Mouse (Mus musculus): ENCODE results near the gene Ppil2. TPM values are rescaled to one million over a fixed set of nuclear protein-coding genes. Genes with fewer than 3 reads are reported as not detected.

Ppil2 gene
- 108 TPM for total RNA-seq (2023)

GRCm38 (mm10) chr16:17110771-17111743, at the start of gene Ppil2:
Gene Ppil2 (minus strand): TSS chr16:17111257.

DNA sequence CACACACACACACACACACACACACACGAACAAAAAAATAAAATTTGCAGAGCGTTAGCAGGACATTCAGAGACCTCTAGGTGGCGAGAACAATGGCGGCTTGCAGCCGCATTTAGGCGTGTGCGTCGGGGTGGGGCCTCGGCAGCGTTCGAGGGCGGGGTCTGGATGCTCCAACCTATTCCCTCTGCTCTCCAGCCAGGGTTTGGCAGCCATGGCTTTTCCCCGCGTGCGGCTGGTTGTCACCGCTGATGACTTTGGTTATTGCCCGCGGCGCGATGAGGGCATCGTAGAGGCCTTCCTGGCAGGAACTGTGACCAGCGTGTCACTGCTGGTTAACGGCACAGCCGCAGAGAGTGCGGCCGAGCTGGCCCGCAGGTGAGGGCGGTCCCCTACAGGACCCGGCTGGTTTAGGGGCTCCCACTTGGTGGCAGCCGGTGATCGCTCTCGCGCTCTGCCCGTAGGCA, 35.7 kb upstream of the Ppil2 start, which contains the start of gene Ccdc116:
Ccdc116 (minus strand) TSS at position 458 of the 464 bp plus-strand sequence.

GRCm38 (mm10) chr16:17144339-17144738, 33.3 kb upstream of the Ppil2 start, which contains the start of gene Ydjc:
Gene Ydjc (plus strand): TSS chr16:17144621.

DNA sequence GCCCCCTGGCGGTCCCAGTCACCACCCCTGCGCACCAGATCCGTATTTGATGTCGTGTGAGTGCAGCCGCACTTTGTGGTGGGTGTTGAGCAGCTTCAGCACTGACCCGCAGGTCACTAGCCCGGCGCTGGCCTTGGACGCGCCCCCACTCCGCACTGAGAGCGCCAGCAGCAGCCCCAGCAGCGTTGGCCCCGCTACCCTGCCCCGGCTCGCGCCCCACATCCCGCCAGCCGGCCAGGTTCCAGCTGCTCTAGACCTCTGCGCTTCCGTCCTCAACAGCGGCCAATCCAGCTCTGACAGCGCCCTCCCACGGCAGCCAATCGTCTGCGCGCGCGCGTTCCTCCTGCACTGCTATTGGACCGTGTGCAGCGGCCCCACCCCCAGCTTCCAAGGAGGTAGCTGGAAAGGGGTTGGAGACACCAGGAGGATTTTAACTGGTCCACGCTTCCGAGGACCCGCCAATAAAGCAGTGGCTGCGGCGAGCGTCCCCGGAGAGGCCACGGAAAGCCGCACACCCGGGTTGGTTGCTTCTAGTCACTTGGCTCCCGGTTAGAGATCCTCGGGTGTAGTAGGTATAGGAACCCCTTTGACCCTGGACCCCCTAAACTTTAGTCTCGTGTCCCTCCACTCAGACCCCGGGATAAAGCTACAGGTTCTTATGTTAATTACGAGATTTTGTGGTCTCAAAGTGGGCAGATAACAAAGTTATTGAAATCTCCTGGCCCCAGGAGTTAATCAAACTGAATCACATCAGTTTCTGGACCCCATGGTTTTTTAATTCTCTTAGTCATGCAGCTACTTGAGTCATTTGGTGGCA, 21.2 kb upstream of the Ppil2 start, which contains the start of gene Sdf2l1:
Sdf2l1 (minus strand) TSS at position 295 of the 817 bp plus-strand sequence.

DNA sequence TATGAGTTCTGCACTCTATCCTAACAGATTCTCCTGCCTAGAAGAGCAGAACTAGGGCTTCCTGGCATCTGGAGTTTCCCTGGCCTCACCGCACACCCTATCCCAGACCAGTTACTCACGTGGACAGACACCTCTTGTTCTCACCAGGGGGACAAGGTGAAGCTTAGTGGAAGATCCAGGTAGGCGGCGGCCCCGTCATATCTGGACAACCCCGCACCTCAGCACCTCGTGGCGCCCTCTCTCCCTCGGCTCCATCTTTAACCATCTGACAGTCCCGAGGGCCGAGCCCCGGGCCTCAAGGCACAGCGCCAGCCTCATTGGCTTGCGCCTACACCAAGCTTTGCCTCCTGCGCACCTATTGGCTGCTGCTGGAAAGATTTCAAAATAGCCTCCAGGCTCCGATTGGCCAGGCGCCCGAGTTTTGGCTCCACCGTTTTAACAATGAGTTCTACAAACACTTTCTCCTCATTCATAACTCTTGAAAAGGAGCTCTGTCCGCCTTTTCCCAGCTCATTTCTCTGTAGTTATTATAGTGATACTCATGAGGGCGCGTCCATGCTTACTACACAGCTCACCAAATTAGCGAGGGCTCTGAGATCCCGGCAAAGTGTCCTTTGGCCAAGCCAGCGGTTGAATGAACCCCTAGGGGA, 13.9 kb upstream of the Ppil2 start, which contains the start of gene 2610318N02Rik:
2610318N02Rik (minus strand) TSS at position 297 of the 650 bp plus-strand sequence.

GRCm38 (mm10) chr16:17069511-17070443, 41.3 kb downstream of the Ppil2 start, which contains the start of gene Ypel1:
Gene Ypel1 (plus strand): TSS chr16:17069696.

Other genes with a start within 250 kb of the Ppil2 start
- gene Igll1, start 247.3 kb downstream of the Ppil2 start, total RNA-seq (2023) = not detected
- gene Top3b, start 240.5 kb downstream of the Ppil2 start, total RNA-seq (2023) = 94.1 TPM
- gene Vpreb1, start 240.4 kb downstream of the Ppil2 start, total RNA-seq (2023) = not detected
- gene Ppm1f, start 214.8 kb downstream of the Ppil2 start, total RNA-seq (2023) = 16.3 TPM
- gene Mapk1, start 127.9 kb downstream of the Ppil2 start, total RNA-seq (2023) = 189 TPM
- gene Ypel1, start 41.6 kb downstream of the Ppil2 start, total RNA-seq (2023) = 0.50 TPM
- 6.3 TPM for gene 2610318N02Rik, start 13.9 kb upstream of the Ppil2 start, total RNA-seq (2023)
- 10.3 TPM for gene Sdf2l1, start 21.1 kb upstream of the Ppil2 start, total RNA-seq (2023)
- 3.2 TPM for gene Ydjc, start 33.4 kb upstream of the Ppil2 start, total RNA-seq (2023)
- gene Ccdc116, start 36.0 kb upstream of the Ppil2 start, total RNA-seq (2023) = 1.3 TPM
- gene Ube2l3, start 91.4 kb upstream of the Ppil2 start, total RNA-seq (2023) = 103 TPM
- not detected for gene Rimbp3, start 97.3 kb upstream of the Ppil2 start, total RNA-seq (2023)
- gene Hic2, start 122.3 kb upstream of the Ppil2 start, total RNA-seq (2023) = 9.0 TPM
- 43.8 TPM for gene Tmem191c, start 164.8 kb upstream of the Ppil2 start, total RNA-seq (2023)
- not detected for gene Serpind1, start 220.1 kb upstream of the Ppil2 start, total RNA-seq (2023)

All from CD4-positive naive resting alpha-beta T cell, adult 76 days (primary cell).